Mouse (Mus musculus) retina, embryonic 14.5 days (tissue): Measurements from ENCODE around the gene Plcd3.

Experiments used
- DNase-seq: peaks from one replicate; pipeline ENCODE4 v3.0.0-alpha.2; 2015; ENCODE audit warnings: low spot score

Plcd3 gene

GRCm38 (mm10) chr11:103101481-103101865 is at the start of gene Plcd3, which contains the start of gene Acbd4:
Gene Plcd3, minus strand, starts transcription at chr11:103101658.
Gene Acbd4, plus strand, starts transcription at chr11:103101682.
- peak; percentile 68 for DNase-seq

- no peak for DNase-seq
Measured at GRCm38 (mm10) chr11:103149771-103150170, 48.3 kb upstream of the Plcd3 start.

GRCm38 (mm10) chr11:103147766-103148165 is 46.3 kb upstream of the Plcd3 start:
- no peak for DNase-seq

- no peak for DNase-seq
Measured at GRCm38 (mm10) chr11:103146386-103146785, 44.9 kb upstream of the Plcd3 start.

- no peak for DNase-seq
Measured at GRCm38 (mm10) chr11:103144309-103145285, 43.1 kb upstream of the Plcd3 start.

GRCm38 (mm10) chr11:103142441-103143182 is 41.2 kb upstream of the Plcd3 start:
- DNase-seq = peak; percentile 60

GRCm38 (mm10) chr11:103141944-103142255 is 40.4 kb upstream of the Plcd3 start:
- DNase-seq = no peak

GRCm38 (mm10) chr11:103141101-103141943 is 39.9 kb upstream of the Plcd3 start:
- no peak for DNase-seq

GRCm38 (mm10) chr11:103140763-103141100 is 39.3 kb upstream of the Plcd3 start:
- DNase-seq = no peak

- no peak for DNase-seq
Measured at GRCm38 (mm10) chr11:103139951-103140762, 38.7 kb upstream of the Plcd3 start.

- DNase-seq = no peak
Measured at GRCm38 (mm10) chr11:103136039-103136577, 34.6 kb upstream of the Plcd3 start.

- no peak for DNase-seq
Measured at GRCm38 (mm10) chr11:103134221-103134620, 32.8 kb upstream of the Plcd3 start.

GRCm38 (mm10) chr11:103133456-103134185 is 32.2 kb upstream of the Plcd3 start:
- DNase-seq = no peak

- peak; percentile 100 for DNase-seq
Measured at GRCm38 (mm10) chr11:103132576-103133455, 31.4 kb upstream of the Plcd3 start.

- peak; percentile 62 for DNase-seq
Measured at GRCm38 (mm10) chr11:103131701-103132575, 30.5 kb upstream of the Plcd3 start, which contains the start of gene Hexim2. Gene Hexim2, plus strand, starts transcription at chr11:103132429.

- no peak for DNase-seq
Measured at GRCm38 (mm10) chr11:103120315-103120714, 18.9 kb upstream of the Plcd3 start.

- DNase-seq = no peak
Measured at GRCm38 (mm10) chr11:103119609-103120008, 18.2 kb upstream of the Plcd3 start.

- DNase-seq = no peak
Measured at GRCm38 (mm10) chr11:103118866-103119265, 17.4 kb upstream of the Plcd3 start.
